Mouse (Mus musculus): ENCODE data around the gene Hrh2.

DNA sequence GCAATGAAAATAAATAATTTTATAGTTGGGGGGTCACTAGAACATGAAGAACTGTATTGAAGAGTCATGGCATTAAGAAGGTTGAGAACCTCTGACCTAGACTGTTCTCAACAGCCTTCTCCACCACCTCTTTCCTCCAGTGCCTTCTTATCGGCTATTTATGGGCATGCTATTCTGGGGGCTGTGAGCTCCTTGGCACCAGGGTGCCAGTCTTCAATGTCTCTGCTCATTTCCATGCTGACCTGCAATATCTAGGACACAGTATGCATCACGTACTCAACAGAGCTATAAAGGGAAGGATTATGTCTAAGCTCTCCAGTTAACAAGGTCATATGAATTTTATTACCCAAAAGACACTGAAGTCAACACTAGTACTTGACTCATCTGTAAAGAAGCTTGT lies 14.6 kb upstream of the Hrh2 start:
- TF ChIP-seq CTCF (IDR thresholded peaks at IDR 0.05; ENCODE audit: low read depth) (no peak), EP300 (optimal IDR thresholded peaks at IDR 0.05) (no peak)

Data from stomach, postnatal 0 days (tissue).